Mouse (Mus musculus) midbrain, embryonic 14.5 days (tissue): ENCODE results near the gene Klhl8. TPM values are rescaled to one million over a fixed set of nuclear protein-coding genes. Genes with fewer than 3 reads are reported as not detected.
"Not testable (repeated sequence)": the region's sequence is repeated elsewhere in the genome, so short reads cannot be mapped to it uniquely, and the experiment has no call there.

Source experiments
- ATAC-seq: fragments of 200-750 bp; cut with Nextera tagmentation; 2 replicates; pipeline ENCODE4 v1.8.0; 2017; ENCODE audit warnings: moderate number of reproducible peaks, moderate library complexity; ENCODE audit not compliant: low FRiP score, low TSS enrichment
- DNase-seq: peaks from one replicate; pipeline ENCODE4 v3.0.0-alpha.2; 2015
- H3K27ac ChIP-seq: fragments of 300-500 bp; sonication (generic); replicated peaks from 2 replicates; pipeline ENCODE4 v1.5.1; 2014; ENCODE audit warnings: mild to moderate bottlenecking, low read depth, low read length, moderate library complexity
- H3K27me3 ChIP-seq: fragments of 300-500 bp; sonication (generic); 2 replicates; pipeline ENCODE4 v1.6.1; 2014; ENCODE audit warnings: low read length, control low read depth, mixed read lengths; ENCODE audit not compliant: control insufficient read depth, insufficient read depth
- H3K36me3 ChIP-seq: fragments of 300-500 bp; sonication (generic); 2 replicates; pipeline ENCODE4 v1.6.1; 2014; ENCODE audit warnings: low read length, control low read depth; ENCODE audit not compliant: control insufficient read depth, insufficient read depth
- H3K4me1 ChIP-seq: fragments of 300-500 bp; sonication (generic); 2 replicates; pipeline ENCODE4 v1.6.1; 2014; ENCODE audit warnings: mild to moderate bottlenecking, antibody characterized with exemption, low read length, control low read depth; ENCODE audit not compliant: control insufficient read depth, insufficient read depth
- H3K4me2 ChIP-seq: fragments of 300-500 bp; sonication (generic); 2 replicates; pipeline ENCODE4 v1.6.1; 2014; ENCODE audit warnings: mild to moderate bottlenecking, low read length, moderate library complexity
- H3K4me3 ChIP-seq: fragments of 300-500 bp; sonication (generic); replicated peaks from 2 replicates; pipeline ENCODE4 v1.5.1; 2014; ENCODE audit warnings: low read depth, low read length
- H3K9ac ChIP-seq: fragments of 300-500 bp; sonication (generic); replicated peaks from 2 replicates; pipeline ENCODE4 v1.6.1; 2014; ENCODE audit warnings: mild to moderate bottlenecking, low read length, moderate library complexity
- H3K9me3 ChIP-seq: fragments of 300-500 bp; sonication (generic); 2 replicates; pipeline ENCODE4 v1.6.1; 2016; ENCODE audit warnings: low read length, control low read depth, mixed read lengths; ENCODE audit not compliant: control insufficient read depth
- WGBS: fragments of 180-500 bp; shearing (Covaris S2); extraction: QIAGEN DNeasy Blood & Tissue Kit; methylation state at CpG from one replicate; pipeline ENCODE4 v1.1.7; 2014; 5-methylcytosine and 5-hydroxymethylcytosine counted together
- polyA plus RNA-seq: library from polyadenylated mRNA; unstranded; fragments of >200 nt; fragmentation: Nextera tagmentation; extraction: Ambion mirVana; gene quantifications from 2 replicates; pipeline ENCODE4 v1.2.1, GENCODE M21; 2014

Klhl8 gene
- polyA plus RNA-seq, 1 experiment from 2014 or later, result 47.3 TPM

DNA sequence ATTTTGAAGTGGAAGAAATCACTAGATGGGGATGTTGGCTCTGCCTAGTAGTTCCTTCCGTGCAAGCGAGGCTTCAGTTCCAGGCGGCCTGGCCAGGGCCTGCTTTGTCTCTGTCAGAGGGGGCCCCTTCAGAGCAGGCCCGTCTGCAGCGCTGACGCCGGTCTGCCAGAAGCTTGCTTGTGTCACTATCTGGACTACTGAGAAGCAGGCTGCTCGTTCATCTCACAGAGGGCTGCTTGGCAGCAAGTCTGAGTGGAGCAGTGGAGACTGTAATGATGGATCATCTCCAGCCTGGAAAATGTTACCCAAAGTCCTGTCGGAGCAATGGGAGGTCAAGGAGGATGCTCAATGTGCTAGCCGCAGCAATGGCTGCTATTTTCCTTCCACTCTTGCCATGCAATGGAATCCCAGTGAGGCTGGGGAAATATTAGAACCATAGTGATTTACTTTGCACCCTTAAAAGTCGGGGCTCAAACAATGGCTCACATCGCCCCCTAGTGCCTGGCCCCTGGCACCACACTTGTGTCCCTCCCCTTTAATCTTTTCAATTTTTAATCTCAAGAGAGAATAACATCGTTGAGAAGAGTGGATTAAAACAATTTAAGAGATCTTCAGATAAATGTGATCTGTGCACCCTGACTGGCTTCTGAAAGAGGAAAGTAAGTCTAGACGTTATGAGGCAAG, 26.0 kb upstream of the Klhl8 start:
- Histone ChIP-seq H3K4me2 (no peak overlapping the region), H3K36me3 (no peaks in the 10 kb centered on the region), H3K4me1 (peaks cover 24% of the 10 kb centered on the region; the same call in 1 of the 2 replicates), H3K27me3 (no peaks in the 10 kb centered on the region), H3K9ac (no peak overlapping the region), H3K9me3 (no peaks in the 10 kb centered on the region), H3K4me3 (no peak overlapping the region), H3K27ac (no peak overlapping the region)
- ATAC-seq (no peak; the same call in 1 of the 2 replicates), DNase-seq (peak; percentile 62)
- 37% methylated on average over 14 of the region's 14 CpGs for WGBS

DNA sequence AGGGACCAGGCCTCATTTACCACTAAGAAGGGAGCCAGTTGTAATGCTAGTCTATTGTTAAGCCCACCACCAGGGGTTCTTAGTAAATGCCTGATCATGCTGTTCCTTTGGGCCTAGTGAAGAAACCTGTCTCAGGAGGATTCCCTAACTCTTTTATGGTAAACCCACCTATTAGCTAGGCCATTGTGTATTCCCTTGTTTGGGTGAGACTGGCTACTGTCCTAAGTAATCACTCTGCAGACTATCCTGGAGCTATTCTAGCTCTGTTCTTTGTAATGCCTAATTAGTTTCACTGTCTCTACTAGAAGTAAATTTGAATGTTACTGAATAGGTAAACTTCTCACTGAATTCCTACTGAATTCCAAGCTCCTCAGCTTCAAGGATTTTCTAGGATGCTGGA, 20.9 kb upstream of the Klhl8 start:
- H3K36me3 ChIP-seq, H3K27ac ChIP-seq, H3K9ac ChIP-seq, H3K27me3 ChIP-seq, DNase-seq, H3K4me1 ChIP-seq, H3K9me3 ChIP-seq, H3K4me2 ChIP-seq, H3K4me3 ChIP-seq, ATAC-seq: not testable (repeated sequence)

DNA sequence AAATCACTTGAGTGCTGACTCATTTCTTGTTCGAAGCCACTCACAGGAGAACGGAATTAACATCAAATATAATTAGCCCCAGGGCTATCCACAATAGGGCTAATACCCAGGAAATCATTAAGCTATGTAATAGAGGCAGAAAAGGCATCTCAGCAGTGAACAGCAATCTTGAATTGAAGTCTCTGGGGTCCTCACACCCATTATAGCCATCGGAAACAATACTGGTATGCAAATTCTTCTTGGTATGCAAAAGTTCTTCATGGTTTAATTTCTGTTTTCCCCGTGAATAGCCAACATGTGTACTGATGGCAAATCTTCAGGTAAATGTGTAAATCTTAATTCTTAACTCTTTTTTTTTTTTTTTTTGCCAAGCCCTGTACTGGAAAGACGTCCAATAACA, 19.5 kb upstream of the Klhl8 start:
- no peaks in the 10 kb centered on the region for H3K27me3 ChIP-seq
- ATAC-seq (no peak), DNase-seq (no peak)
- WGBS, result 57% methylated on average over 5 of the region's 5 CpGs
- no peak overlapping the region for H3K4me2 ChIP-seq
- H3K27ac ChIP-seq, result no peak overlapping the region
- no peaks in the 10 kb centered on the region for H3K36me3 ChIP-seq
- no peak overlapping the region for H3K9ac ChIP-seq
- H3K9me3 ChIP-seq, result no peaks in the 10 kb centered on the region
- H3K4me1 ChIP-seq, result no peaks in the 10 kb centered on the region
- no peak overlapping the region for H3K4me3 ChIP-seq

DNA sequence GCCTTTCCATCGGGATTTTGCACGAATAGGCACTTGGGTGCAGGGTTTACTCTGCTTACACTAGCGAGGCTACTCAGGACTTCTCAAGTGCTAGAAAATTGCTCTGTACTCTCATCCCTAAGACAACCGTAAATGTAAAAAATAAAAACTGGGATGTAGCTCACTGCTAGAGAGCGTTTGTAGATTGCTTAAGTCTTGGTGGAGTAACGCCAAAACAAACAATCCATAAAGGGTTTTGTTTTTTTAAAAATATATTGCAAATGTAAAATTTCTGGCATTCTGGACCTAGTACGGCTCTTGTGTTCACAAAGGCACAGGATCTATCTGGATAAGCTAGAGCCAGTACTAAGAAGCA, 17.1 kb upstream of the Klhl8 start:
- H3K27me3 ChIP-seq, result no peaks in the 10 kb centered on the region
- no peaks in the 10 kb centered on the region for H3K36me3 ChIP-seq
- ATAC-seq (no peak), DNase-seq (no peak)
- H3K9ac ChIP-seq, result no peak overlapping the region
- no peak overlapping the region for H3K4me3 ChIP-seq
- H3K4me1 ChIP-seq, result no peaks in the 10 kb centered on the region
- no peak overlapping the region for H3K4me2 ChIP-seq
- H3K9me3 ChIP-seq, result no peaks in the 10 kb centered on the region
- WGBS, result 90% methylated on average over 7 of the region's 7 CpGs
- H3K27ac ChIP-seq, result no peak overlapping the region

DNA sequence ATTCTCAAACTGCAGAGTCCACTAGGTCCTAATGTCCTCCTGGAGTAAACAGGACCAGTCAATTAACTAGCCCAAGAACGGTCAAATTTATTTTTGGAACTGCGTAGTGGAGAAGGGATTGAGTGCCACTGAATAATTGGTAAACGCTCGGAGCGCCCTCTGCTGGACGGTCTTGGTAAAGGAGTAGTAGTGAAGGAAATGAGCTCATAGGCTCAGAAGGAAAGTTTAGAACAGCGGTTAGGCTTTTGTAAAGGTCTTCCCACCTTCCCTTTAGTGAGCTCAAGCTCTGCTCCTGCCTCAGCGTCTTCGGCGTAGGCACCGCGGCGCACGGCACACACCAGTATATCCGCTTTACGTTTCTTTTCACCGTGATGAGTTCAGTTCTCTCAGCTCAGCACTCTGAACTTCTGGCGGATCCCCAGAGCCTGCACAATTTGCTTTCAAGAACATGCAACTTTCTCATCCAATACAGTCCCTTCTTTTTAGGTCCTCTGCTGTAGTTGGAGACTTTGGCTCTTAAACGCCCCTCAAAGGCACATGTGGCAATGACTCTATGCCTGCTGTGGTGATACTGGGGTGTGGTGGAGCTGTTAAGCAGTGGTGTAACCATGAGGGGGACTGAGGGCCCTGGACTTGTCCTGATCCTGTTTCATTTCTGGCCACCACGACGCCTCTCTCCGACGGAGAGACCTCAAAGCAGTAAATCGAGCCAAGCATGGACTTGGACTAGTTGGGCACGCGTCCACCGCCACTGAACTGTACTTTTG, 16.6 kb upstream of the Klhl8 start:
- H3K4me3 ChIP-seq, result no peak overlapping the region
- no peaks in the 10 kb centered on the region for H3K36me3 ChIP-seq
- no peaks in the 10 kb centered on the region for H3K4me1 ChIP-seq
- 29% methylated on average over 27 of the region's 27 CpGs for WGBS
- DNase-seq (peak; percentile 96), ATAC-seq (peak; percentile 57; the same call in 1 of the 2 replicates)
- no peak overlapping the region for H3K9ac ChIP-seq
- no peaks in the 10 kb centered on the region for H3K9me3 ChIP-seq
- H3K27me3 ChIP-seq, result no peaks in the 10 kb centered on the region
- peak overlapping the region; percentile 31 for H3K4me2 ChIP-seq
- H3K27ac ChIP-seq, result no peak overlapping the region

DNA sequence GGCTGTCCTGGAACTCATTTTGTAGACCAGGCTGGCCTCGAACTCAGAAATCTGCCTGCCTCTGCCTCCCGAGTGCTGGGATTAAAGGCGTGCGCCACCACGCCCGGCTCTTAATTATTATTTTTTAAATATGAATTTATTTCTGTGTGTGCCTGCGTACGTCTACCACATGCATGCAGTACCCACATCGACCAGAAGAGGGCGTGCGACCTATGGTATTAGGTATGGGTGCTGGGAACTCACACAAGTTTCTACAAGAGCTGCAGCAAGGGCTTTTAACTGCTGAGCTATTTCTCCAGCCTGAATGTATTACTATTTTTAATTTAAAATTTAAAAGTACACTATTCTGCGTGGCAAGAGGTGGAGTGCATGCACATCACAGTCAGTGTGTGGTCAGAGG, 15.3 kb upstream of the Klhl8 start:
- WGBS, result 71% methylated on average over 12 of the region's 12 CpGs
- peak; percentile 30 for DNase-seq
- no peak for ATAC-seq
- no peaks in the 10 kb centered on the region for H3K36me3 ChIP-seq
- H3K27me3 ChIP-seq, result no peaks in the 10 kb centered on the region
- no peak overlapping the region for H3K27ac ChIP-seq
- H3K4me1 ChIP-seq, result no peaks in the 10 kb centered on the region
- H3K4me2 ChIP-seq, result no peak overlapping the region
- H3K4me3 ChIP-seq, result no peak overlapping the region
- no peak overlapping the region for H3K9ac ChIP-seq
- H3K9me3 ChIP-seq, result no peaks in the 10 kb centered on the region

DNA sequence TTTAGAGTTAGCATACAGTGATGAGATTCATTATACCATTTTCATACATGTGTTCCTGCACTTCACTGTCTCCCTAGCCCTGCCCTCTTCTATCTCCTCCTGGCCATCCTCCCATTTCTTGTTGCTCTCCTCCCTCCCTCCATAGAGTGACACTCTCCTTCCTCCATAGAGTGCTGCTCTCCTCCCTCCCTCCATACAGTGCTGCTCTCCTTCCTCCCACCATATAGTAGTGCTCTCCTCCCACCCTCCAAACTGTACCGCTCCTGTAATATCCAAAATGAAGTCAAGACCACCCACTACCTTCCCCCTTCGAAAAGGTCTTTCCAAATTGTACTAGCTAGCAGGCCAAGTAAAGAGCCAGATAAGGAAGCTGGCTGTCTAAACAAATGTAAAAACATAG, 12.7 kb upstream of the Klhl8 start:
- no peak overlapping the region for H3K9ac ChIP-seq
- H3K9me3 ChIP-seq, result no peaks in the 10 kb centered on the region
- no peaks in the 10 kb centered on the region for H3K4me1 ChIP-seq
- no peaks in the 10 kb centered on the region for H3K36me3 ChIP-seq
- WGBS, result 93% methylated on average over 2 of the region's 2 CpGs
- H3K27me3 ChIP-seq, result no peaks in the 10 kb centered on the region
- DNase-seq, result no peak
- H3K4me2 ChIP-seq, result no peak overlapping the region
- no peak overlapping the region for H3K27ac ChIP-seq
- ATAC-seq, result no peak
- H3K4me3 ChIP-seq, result no peak overlapping the region

DNA sequence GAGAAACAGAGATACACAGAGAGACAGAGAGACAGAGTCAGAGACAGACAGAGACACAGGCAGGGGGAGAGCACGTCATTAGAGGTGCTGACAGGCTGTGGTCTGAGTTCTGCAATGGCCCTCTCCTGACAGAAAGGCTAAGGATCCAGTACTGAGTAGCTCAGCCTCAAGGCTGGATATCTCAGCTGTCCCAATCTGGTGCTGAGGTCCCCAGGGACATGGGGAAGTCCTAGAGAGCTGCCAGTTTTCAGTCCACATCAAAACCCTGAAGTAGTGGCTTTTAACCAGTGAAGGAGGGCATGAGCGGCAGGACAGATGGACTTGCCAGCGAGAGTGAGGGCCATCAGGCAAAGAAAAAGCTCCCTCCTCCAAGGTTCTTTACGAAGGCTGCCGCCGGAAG, 12.0 kb upstream of the Klhl8 start:
- Histone ChIP-seq H3K27me3 (no peaks in the 10 kb centered on the region), H3K36me3 (no peaks in the 10 kb centered on the region), H3K4me2 (no peak overlapping the region), H3K9ac (no peak overlapping the region), H3K4me3 (no peak overlapping the region), H3K4me1 (no peaks in the 10 kb centered on the region), H3K27ac (no peak overlapping the region), H3K9me3 (no peaks in the 10 kb centered on the region)
- DNase-seq (no peak), ATAC-seq (no peak)
- WGBS, result 84% methylated on average over 6 of the region's 6 CpGs

DNA sequence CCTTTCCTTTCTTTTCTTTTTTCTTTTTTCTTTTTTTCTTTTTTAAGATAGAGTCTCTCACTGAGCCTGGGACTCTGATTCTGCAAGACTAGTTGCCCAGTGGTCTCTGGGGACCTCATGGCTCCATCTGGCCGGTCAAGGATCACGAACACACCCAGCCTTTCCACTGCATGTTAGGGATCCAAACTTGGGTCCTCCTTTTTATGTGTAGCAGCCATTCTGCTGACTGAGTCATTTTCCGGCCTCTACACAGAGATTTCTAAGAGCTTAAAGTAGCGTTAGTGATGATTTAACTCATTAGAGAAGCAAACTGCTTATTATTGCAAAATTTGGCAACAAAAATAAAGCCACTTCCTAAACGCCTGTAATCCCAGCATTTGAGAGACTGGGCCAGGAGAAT, 11.4 kb upstream of the Klhl8 start:
- WGBS, result 76% methylated on average over 5 of the region's 5 CpGs
- Histone ChIP-seq H3K4me2 (no peak overlapping the region), H3K4me1 (no peaks in the 10 kb centered on the region), H3K4me3 (no peak overlapping the region), H3K9me3 (no peaks in the 10 kb centered on the region), H3K27me3 (no peaks in the 10 kb centered on the region), H3K9ac (no peak overlapping the region), H3K36me3 (no peaks in the 10 kb centered on the region), H3K27ac (no peak overlapping the region)
- ATAC-seq, result no peak
- DNase-seq, result no peak
